Mouse (Mus musculus) large intestine, adult 2 months (tissue): ENCODE measurements around the gene Ptgfrn. TPM values are rescaled to one million over a fixed set of nuclear protein-coding genes. Genes with fewer than 3 reads are reported as not detected.

ENCODE experiments used
- DNase-seq: peaks from one replicate; pipeline ENCODE4 v3.0.0-alpha.2; 2012; ENCODE audit warnings: low read depth, low spot score
- WGBS: fragments of 180-500 bp; shearing (Covaris S2); methylation state at CpG from one replicate; pipeline ENCODE4 v1.1.7; 2018; 5-methylcytosine and 5-hydroxymethylcytosine counted together
- polyA plus RNA-seq: library from polyadenylated mRNA; depleted of rRNA; stranded (reverse); fragments of >200 nt; gene quantifications from 2 replicates; pipeline ENCODE4 v1.2.3, GENCODE M21; 2012

The Ptgfrn gene
- polyA plus RNA-seq, 1 experiment = 24.1 TPM

- 75% methylated on average over 9 of the region's 9 CpGs for WGBS
- no peak for DNase-seq
Measured at GRCm38 (mm10) chr3:101049997-101050396, 60.1 kb downstream of the Ptgfrn start.

DNA sequence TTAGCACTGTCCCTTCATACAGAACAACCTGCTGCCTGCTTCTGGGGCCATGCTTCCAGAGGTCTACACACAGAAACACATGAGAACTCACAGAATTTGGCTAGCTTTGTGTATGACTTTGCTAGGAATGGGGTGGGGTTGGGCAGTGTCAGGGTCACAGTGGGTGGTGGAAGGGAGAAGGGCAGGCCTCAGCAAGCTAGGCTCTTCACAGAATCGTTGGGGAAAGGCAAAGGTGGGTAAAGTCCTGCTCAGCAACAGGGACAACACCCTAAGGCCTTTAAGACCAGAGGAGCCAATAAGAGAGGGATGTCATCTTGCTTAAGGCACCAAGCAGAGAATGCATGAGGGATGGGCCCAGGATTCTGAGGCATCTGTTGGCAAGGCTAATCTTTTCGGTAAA lies 61.3 kb downstream of the Ptgfrn start:
- WGBS = 63% methylated on average over 2 of the region's 2 CpGs
- no peak for DNase-seq

- WGBS = 72% methylated on average over 15 of the region's 15 CpGs
Measured at GRCm38 (mm10) chr3:101047586-101048275, 62.3 kb downstream of the Ptgfrn start.

GRCm38 (mm10) chr3:101045431-101045830 lies 64.6 kb downstream of the Ptgfrn start:
- no peak for DNase-seq
- 85% methylated on average over 15 of the region's 15 CpGs for WGBS

More at GRCm38 (mm10) chr3:101047586-101048275, 62.3 kb downstream of the Ptgfrn start:
- DNase-seq = no peak

- 48% methylated on average over 6 of the region's 6 CpGs for WGBS
- peak; percentile 14 for DNase-seq
Measured at GRCm38 (mm10) chr3:101044686-101045085, 65.4 kb downstream of the Ptgfrn start.

DNA sequence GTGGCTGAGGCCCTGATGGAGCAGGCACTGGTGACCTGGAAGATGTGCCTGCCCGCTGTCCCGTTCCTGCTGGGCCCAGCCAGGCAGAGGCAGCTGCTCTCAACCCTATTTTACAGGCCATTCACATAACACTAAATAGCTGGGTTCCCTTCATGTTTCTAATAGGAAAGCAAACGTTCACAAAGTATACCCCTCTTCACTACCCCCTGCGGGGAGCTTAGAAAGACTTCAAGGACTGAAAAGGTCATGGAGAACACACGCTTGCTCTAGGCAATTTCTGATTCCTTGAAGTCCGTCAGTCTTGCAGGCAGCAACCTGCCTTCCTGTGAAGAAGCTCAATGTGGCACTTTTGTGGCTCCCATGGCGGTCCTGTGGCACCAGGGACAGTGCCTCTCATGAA lies 68.1 kb downstream of the Ptgfrn start:
- WGBS = 91% methylated on average over 7 of the region's 7 CpGs
- no peak for DNase-seq

DNA sequence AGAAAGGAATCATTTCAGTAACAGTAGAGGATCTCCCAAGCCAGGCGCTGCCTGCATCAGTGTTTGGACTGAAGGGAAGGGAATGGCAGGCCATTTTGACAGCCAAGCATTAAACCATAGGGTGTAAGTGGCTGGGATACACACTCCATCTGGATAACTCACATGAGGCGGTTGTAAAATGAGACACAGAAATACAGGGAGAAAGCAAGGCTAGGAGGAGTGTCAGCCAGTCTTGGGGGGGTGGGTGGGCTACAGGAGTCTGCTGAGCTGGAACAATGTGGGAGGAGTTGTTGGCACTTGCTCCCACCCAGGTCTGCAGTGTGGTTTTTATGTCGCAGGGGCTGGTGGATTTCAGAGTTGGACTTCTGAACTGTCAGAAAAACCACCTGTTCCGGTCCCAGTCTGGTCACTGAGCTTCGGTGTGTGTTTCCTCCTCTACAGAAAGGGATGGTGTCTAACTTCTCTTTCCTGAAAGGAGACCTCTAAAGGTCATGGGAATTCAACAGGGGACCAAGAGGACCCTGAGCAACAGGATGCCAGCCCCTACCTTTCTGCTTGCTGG lies 72.0 kb downstream of the Ptgfrn start:
- no peak for DNase-seq
- WGBS = 77% methylated on average over 5 of the region's 5 CpGs

GRCm38 (mm10) chr3:101036001-101036400 lies 74.1 kb downstream of the Ptgfrn start:
- no peak for DNase-seq
- WGBS = 96% methylated on average over 2 of the region's 2 CpGs

DNA sequence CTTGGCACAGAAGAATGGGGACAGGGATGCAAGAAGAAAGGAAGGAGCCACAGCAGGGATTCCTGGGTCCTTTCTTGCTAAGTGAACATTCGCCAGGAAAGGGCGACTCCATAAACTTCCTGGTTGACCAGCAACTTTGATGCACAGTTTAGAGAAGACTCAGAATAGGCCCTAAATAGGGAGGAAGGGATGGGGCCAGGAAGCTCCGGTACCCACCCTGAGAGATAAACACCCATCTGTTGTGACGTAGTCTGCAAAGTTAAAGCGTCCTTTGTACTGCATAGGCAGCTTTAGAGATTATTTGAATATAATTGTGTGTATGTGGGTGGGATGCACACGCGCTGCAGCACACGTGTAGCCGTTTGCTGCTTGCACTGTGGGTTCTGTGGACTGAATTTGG lies 75.6 kb downstream of the Ptgfrn start:
- 88% methylated on average over 9 of the region's 9 CpGs for WGBS
- DNase-seq = no peak

DNA sequence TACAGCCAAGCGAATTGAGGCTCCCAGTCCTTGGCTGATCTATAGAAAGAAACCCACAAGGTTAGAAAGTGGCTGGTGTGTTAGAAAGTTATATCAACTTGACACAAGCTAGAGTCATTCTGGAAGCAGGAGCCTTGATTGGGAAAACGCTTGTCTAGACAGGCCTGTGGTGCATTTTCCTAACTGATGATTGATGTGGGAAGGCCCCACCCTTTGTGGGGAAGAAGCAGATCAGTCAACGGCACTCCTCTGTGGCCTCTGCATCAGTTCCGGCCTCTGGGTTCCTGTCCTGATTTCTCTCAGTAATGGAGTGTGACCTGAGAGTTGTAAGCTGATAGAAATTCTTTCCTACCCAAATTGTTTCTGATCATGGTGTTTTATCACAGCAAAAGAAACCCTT lies 76.4 kb downstream of the Ptgfrn start:
- 62% methylated on average over 4 of the region's 4 CpGs for WGBS
- no peak for DNase-seq

DNA sequence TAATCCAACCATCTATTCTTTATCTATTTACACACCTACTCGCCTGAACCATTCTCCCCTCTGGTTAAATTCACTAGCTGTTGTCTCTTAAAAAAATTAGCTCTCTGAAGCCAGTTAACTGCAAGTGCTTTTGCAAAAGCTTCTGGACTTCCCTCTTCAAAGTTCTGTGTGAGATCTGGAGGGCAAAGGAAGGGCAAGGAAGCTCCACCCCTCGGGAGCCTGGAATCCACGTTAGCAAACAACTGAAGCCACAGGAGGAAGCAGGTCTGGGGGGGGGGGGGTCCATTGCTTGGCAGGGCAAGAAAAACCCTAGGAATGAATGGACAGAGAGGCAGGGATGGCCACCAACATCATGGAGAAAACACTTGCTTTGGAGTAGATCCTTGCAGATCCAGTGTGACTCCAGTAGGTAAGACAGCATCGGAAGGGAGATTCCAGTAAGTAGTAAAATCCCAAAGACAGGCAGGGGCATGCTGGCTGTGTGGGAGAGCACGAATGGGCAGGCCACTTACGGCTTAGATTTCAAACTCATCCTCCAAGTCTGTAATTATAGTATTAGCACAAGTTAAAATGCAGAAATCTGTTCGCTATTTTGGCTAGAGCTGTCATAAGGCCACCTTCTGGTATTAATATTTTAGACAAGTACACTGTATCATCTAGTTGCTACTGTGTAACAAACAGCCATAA lies 78.5 kb downstream of the Ptgfrn start:
- WGBS = 50% methylated on average over 7 of the region's 7 CpGs
- DNase-seq = no peak

DNA sequence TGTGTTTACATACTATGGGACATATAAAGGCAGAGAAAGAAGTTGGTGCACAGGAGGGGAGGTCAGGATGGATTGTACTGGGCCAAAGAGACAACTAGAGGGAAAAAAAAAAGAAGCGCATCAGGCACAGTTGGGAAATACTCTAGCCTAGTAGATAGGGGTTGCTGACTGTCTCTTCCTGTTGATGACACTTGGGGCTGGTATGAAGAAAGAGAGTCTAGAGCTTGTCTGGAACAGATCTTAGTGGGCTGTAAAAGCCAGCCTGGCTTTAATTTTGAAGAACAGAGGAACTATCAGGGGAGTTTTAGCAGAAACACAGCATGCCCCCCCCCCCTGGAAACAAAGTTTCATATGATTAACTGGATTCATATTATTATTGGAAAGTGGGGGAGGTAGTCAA lies 79.4 kb downstream of the Ptgfrn start:
- 85% methylated on average over 1 of the region's 1 CpGs for WGBS
- DNase-seq = no peak

- WGBS = 88% methylated on average over 4 of the region's 4 CpGs
- DNase-seq = no peak
Measured at GRCm38 (mm10) chr3:101029339-101029738, 80.7 kb downstream of the Ptgfrn start, which contains the start of gene Cd101. Gene Cd101 (minus strand): TSS chr3:101029556.

- no peak for DNase-seq
- WGBS = 83% methylated on average over 1 of the region's 1 CpGs
Measured at GRCm38 (mm10) chr3:101026741-101027140, 83.3 kb downstream of the Ptgfrn start.

DNA sequence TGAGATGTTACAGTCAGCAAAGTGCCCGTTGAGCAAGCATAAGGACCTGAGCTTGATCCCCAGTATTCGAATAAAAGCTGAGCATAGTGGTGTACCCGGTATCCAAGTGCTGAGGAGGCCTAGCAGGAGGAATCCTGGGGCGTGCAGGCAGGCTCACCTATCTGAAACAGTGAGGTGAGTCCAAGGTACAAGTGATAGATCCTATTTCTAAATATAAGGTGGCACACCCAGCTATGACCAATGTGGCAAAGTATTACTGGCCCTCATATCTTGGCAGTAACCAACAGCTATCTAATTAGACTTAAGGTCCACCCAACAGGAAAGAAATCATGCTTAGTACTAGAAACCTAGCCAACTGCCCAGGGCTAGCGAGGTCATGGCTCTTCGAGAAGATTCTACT lies 87.1 kb downstream of the Ptgfrn start:
- 62% methylated on average over 6 of the region's 6 CpGs for WGBS

GRCm38 (mm10) chr3:101021481-101022051 lies 88.5 kb downstream of the Ptgfrn start:
- WGBS = 78% methylated on average over 8 of the region's 8 CpGs
- no peak for DNase-seq

More for the DNA sequence above, 87.1 kb downstream of the Ptgfrn start:
- DNase-seq = peak; percentile 19

DNA sequence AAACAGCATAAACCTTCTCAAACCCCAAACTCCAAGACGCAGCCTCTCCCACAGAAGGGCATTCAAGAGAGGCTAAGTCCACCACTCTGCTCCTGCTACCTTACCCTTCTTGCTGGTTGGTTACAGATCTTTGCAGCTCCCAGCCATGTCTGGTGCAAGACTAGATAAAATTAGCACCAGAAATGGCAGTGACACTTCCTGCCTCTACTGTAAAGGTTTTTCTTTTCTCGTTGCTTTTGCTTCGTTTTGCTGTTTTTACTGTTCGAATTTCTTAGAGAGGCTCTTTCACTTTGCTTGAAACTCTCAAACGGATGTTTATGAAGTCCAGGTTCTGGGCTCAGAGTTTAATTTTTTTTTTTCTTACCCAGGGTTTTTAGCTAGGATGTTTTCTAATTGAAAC lies 89.0 kb downstream of the Ptgfrn start:
- 84% methylated on average over 5 of the region's 5 CpGs for WGBS
- DNase-seq = no peak

- WGBS = 31% methylated on average over 6 of the region's 6 CpGs
Measured at GRCm38 (mm10) chr3:101018494-101018893, 91.6 kb downstream of the Ptgfrn start.

GRCm38 (mm10) chr3:101016050-101016449 lies 94.0 kb downstream of the Ptgfrn start:
- 69% methylated on average over 7 of the region's 7 CpGs for WGBS

More at GRCm38 (mm10) chr3:101018494-101018893, 91.6 kb downstream of the Ptgfrn start:
- no peak for DNase-seq

DNA sequence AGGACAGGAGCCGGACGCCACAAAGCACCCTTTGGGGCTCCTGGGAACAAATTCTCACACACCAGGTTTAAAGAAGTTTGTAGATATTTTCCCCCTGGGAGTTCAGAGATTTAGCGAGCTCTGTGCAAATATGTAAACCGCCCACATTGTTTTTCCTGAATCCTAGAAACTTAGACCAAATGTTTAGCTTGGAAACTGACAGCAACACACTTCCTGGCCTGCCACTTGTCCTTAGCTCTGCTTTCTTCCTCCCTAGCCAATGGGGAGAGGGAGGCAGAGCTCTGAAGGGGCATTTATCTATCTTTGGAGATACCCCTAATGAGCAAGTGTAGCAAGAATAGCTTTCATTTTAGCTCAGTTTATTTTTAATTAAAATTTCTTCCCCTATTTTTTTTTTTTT lies 94.8 kb downstream of the Ptgfrn start:
- WGBS = 55% methylated on average over 4 of the region's 4 CpGs
- no peak for DNase-seq

More at GRCm38 (mm10) chr3:101016050-101016449, 94.0 kb downstream of the Ptgfrn start:
- DNase-seq = no peak
